ENCODE assay signal across 9 mouse cellular contexts in genomic region chr11:113176183-113176582, GRCm38 (mm10).
DNase-seq lines count a peak whose midpoint lies in the region; ATAC-seq and TF ChIP-seq lines count a peak whose summit lies in the region.
"Had no signal": no experiment of that assay in that cellular context is flagged by ENCODE, and none has a peak within 500 bp of the region (broad histone marks: within the 10 kb centered on the region; RNA-seq: fewer than 3 reads in every experiment).

No protein-coding gene starts in this region.

- H3K27me3 ChIP-seq in forebrain, embryonic 14.5 days (replicated peaks; ENCODE audit: control insufficient read depth, insufficient read depth, low read length) = no peaks in the 10 kb centered on the region

- peaks cover 3% of the 10 kb centered on the region for H3K4me1 ChIP-seq in bone marrow macrophage, adult 2 months (ENCODE audit: control insufficient read depth, insufficient read depth, low read length)
- peaks cover 41% of the 10 kb centered on the region for H3K4me1 ChIP-seq in forebrain, embryonic 14.5 days (ENCODE audit: control insufficient read depth, insufficient read depth, low read length)

- no peak overlapping the region for H3K27ac ChIP-seq in bone marrow macrophage, adult 2 months (ENCODE audit: insufficient read depth, low read depth, low read length)
- peak overlapping the region; percentile 44; the same call in 1 of the 2 replicates for H3K27ac ChIP-seq in forebrain, embryonic 14.5 days (ENCODE audit: low read depth, low read length)

- no peaks in the 10 kb centered on the region for H3K36me3 ChIP-seq in forebrain, embryonic 14.5 days (ENCODE audit: control insufficient read depth, insufficient read depth, low read length)
- H3K36me3 ChIP-seq: heart, embryonic 13.5 days had no signal

- H3K4me3 ChIP-seq in bone marrow macrophage, adult 2 months (ENCODE audit: insufficient read depth, low read length) = no peak overlapping the region
- no peak overlapping the region for H3K4me3 ChIP-seq in forebrain, embryonic 14.5 days (ENCODE audit: low read depth, low read length)
- H3K4me3 ChIP-seq: heart, embryonic 13.5 days had no signal

- intact Hi-C loops in gastrocnemius, postnatal 36 days (cut with DNase I) = loop anchor here (5.0 to 10.0 kb wide), 2 partner anchors 239 to 436 kb away; no protein-coding TSS in a partner anchor

- no peak overlapping the region for H3K4me2 ChIP-seq in forebrain, embryonic 14.5 days (ENCODE audit: low read length)
- H3K4me2 ChIP-seq: heart, embryonic 13.5 days had no signal

- DNase-seq in gastrocnemius, postnatal 10 days = peak; percentile 28
- no peak for DNase-seq in gastrocnemius, postnatal 36 days
- peak; percentile 38 for DNase-seq in ovary, postnatal 14 days (ENCODE audit: low spot score)
- no peak for DNase-seq in ovary, adult 18-20 months (ENCODE audit: low spot score)
- DNase-seq in forebrain, embryonic 14.5 days (ENCODE audit: low spot score) = peak; percentile 70
- DNase-seq in lung, postnatal 10 days = peak; percentile 49

- TF ChIP-seq CTCF in bone marrow macrophage, adult 2 months (IDR thresholded peaks at IDR 0.05; ENCODE audit: low read depth, low read length) = peak; percentile 35

- no peak overlapping the region for H3K9ac ChIP-seq in forebrain, embryonic 14.5 days (ENCODE audit: low read length)
- H3K9ac ChIP-seq: heart, embryonic 13.5 days had no signal

- TF ChIP-seq POLR2A in bone marrow macrophage, adult 2 months (IDR thresholded peaks at IDR 0.05; ENCODE audit: borderline replicate concordance, low read depth, low read length) = no peak

- no peaks in the 10 kb centered on the region for H3K9me3 ChIP-seq in forebrain, embryonic 14.5 days (replicated peaks; ENCODE audit: control insufficient read depth, low read length)
- H3K9me3 ChIP-seq: heart, embryonic 13.5 days had no signal

- WGBS in forebrain, embryonic 14.5 days = 25% methylated on average over 7 of the region's 7 CpGs

- ATAC-seq in forebrain, embryonic 14.5 days = no peak
- no peak for ATAC-seq in megakaryocyte-erythroid progenitor cell, adult 5-6 weeks (replicated peaks; ENCODE audit: low FRiP score, low TSS enrichment, poor library complexity, severe bottlenecking)

Comparison
In these comparisons a context has a peak if more than half of its experiments do, and no peak if none do; other contexts are left out.
1. DNase-seq: peak in gastrocnemius, postnatal 10 days (single experiment), ovary, postnatal 14 days (single experiment), forebrain, embryonic 14.5 days (single experiment) and lung, postnatal 10 days (single experiment); none in gastrocnemius, postnatal 36 days (0 of 2) and ovary, adult 18-20 months (single experiment).